Mouse (Mus musculus) lung, adult 2 months (tissue): ENCODE measurements at regions not wholly inside any gene's neighbourhood (a gene's known extent, or its start where the extent isn't known, plus 50 kb on each side); places are given as distances from the start of the nearest gene placed in this dataset.

Source experiments
- DNase-seq: peaks from one replicate; pipeline ENCODE4 v3.0.0; 2022
- H3K4me1 ChIP-seq: fragments of 200-500 bp; 2 replicates; pipeline ENCODE4 v1.6.1; 2011; ENCODE audit warnings: low read length; ENCODE audit not compliant: control insufficient read depth, insufficient read depth
- H3K4me3 ChIP-seq: fragments of 200-500 bp; replicated peaks from 2 replicates; pipeline ENCODE3; 2011; ENCODE audit warnings: low read depth, mild to moderate bottlenecking, control low read depth, low read length; ENCODE audit errors: extremely low read depth
- CTCF ChIP-seq: fragments of 200-500 bp; IDR thresholded peaks from 2 replicates; pipeline ENCODE4 v1.5.1; 2011; ENCODE audit warnings: mild to moderate bottlenecking, low read length, control low read depth; ENCODE audit not compliant: insufficient read depth
- POLR2A ChIP-seq: fragments of 200-500 bp; IDR thresholded peaks from 2 replicates; pipeline ENCODE4 v1.6.1; 2011; ENCODE audit warnings: low read depth, mild to moderate bottlenecking, control low read depth, low read length, borderline replicate concordance; ENCODE audit errors: extremely low read depth
- WGBS: fragments of 180-500 bp; shearing (Covaris S2); methylation state at CpG from one replicate; pipeline ENCODE4 v1.1.7; 2018; 5-methylcytosine and 5-hydroxymethylcytosine counted together

DNA sequence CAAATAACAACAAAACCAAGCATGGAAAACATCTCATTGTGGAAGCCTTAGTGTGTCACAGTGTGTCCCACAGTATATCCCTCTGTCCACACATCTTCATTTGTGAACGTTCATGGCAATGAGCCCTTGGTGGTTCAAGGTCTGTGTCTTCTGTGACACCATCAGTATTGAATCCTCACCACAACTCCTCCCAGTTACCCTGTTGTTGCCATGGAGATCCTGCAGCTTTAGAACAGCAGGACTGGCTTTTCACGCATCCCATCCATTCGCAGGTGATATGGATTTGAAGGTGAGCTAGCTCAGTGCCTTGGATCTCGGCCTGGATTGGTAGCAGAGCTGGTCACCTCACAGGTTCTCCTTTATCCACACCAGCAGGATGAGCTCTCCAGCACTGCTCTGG is 390.2 kb downstream of the Fat4 start:
- Histone ChIP-seq H3K4me1 (no peaks in the 10 kb centered on the region), H3K4me3 (no peak overlapping the region)
- no peak for TF ChIP-seq CTCF
- no peak for TF ChIP-seq POLR2A
- 86% methylated on average over 4 of the region's 4 CpGs for WGBS
- no peak for DNase-seq

- 77% methylated on average over 6 of the region's 6 CpGs for WGBS
- DNase-seq: no peak
- TF ChIP-seq POLR2A: no peak
- no peak for TF ChIP-seq CTCF
- H3K4me3 ChIP-seq: no peak overlapping the region
- no peaks in the 10 kb centered on the region for H3K4me1 ChIP-seq
Measured at GRCm38 (mm10) chr3:39277310-39277709, 390.6 kb downstream of the Fat4 start.

DNA sequence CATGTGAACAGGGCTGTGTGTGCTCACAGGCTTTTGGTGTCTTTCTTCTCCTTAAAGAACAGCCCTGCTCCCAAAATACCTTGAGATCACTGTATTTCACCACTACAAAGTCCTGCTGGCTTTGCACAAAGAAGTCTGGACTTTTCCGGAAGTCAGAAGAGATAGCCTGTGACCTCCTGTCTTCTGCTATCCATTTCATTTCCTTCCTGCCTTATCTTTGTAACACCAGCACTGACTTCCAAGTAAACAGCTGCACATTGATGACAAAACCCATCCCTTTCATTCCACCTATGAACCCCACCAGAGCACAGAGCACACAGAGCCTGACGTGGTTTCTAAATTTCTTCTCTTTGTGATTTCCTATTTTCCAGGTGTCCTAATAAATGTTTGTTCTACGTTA is 408.5 kb downstream of the Fat4 start:
- Histone ChIP-seq H3K4me1 (no peaks in the 10 kb centered on the region; the same call in 1 of the 2 replicates), H3K4me3 (no peak overlapping the region)
- DNase-seq: no peak
- WGBS: 45% methylated on average over 3 of the region's 3 CpGs
- TF ChIP-seq CTCF (no peak), POLR2A (no peak)

DNA sequence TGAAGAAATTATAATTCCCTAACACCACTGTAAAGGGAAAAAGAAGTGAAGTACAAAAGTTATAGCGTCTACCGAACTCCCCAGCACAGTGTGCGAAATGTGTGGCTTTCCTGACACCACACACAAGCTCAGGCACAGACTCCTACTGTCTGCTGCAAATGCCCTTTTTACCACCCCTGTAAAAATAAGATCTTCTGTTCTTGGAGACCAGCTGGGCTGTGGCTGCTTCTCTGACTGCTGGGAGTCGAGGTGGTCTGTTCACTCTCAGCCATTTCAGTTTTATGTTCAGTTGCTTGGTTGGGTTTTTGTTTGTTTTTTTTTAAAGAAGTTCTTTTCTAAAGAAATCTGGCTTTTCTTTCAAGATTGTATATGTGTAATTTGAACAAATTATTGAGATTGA is 409.5 kb downstream of the Fat4 start:
- Histone ChIP-seq H3K4me1 (no peaks in the 10 kb centered on the region; the same call in 1 of the 2 replicates), H3K4me3 (no peak overlapping the region)
- no peak for DNase-seq
- 84% methylated on average over 4 of the region's 4 CpGs for WGBS
- TF ChIP-seq CTCF: no peak
- no peak for TF ChIP-seq POLR2A

- TF ChIP-seq CTCF: no peak
- TF ChIP-seq POLR2A: no peak
- 86% methylated on average over 1 of the region's 1 CpGs for WGBS
- no peak for DNase-seq
- no peaks in the 10 kb centered on the region for H3K4me1 ChIP-seq
- no peak overlapping the region for H3K4me3 ChIP-seq
Measured at GRCm38 (mm10) chr3:39309487-39309886, 422.7 kb downstream of the Fat4 start.

DNA sequence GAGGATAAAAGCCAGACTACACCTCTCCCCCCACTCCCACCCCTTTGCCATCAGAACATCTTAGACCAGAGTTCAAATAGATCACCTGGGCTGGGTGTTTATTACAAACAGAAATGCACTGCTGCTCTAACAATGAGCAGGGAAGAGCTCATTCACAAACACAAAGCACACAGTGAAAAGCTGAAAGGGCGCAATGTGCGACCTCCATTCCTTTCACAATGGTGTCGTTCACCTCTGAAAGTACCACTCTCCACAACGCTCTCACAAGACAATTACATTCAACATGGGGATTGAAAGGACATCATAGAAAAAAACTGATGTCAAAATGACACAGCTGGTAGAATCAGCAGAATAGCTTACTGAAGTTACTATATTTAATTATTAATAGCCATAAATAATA is 426.8 kb downstream of the Fat4 start:
- 80% methylated on average over 4 of the region's 4 CpGs for WGBS
- no peak overlapping the region for H3K4me3 ChIP-seq
- TF ChIP-seq POLR2A: no peak
- TF ChIP-seq CTCF: no peak

GRCm38 (mm10) chr3:39320851-39321250 is 434.1 kb downstream of the Fat4 start:
- Histone ChIP-seq H3K4me3 (no peak overlapping the region), H3K4me1 (no peaks in the 10 kb centered on the region)
- TF ChIP-seq CTCF (no peak), POLR2A (no peak)
- 75% methylated on average over 7 of the region's 7 CpGs for WGBS
- no peak for DNase-seq

More for the DNA sequence above, 426.8 kb downstream of the Fat4 start:
- no peaks in the 10 kb centered on the region for H3K4me1 ChIP-seq
- DNase-seq: no peak

DNA sequence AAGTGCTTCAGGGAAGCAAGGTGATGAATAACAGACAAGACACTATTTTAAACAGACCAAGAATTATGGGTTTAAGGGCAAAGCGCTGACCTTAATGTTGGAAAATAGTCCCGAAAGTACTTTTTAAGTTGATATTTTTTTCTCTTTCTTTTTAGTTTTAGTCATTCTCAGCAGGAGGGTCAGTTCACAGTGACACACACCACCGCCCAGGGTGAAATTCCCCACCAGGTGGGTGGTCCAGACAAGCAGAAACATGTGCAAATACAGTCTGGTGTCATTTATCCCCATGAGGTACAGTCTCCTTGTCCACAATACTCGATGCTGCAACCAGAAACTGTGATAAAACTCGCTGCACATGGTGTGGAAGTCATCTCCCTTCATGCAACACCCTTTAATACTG is 435.5 kb downstream of the Fat4 start:
- TF ChIP-seq POLR2A: no peak
- TF ChIP-seq CTCF: no peak
- Histone ChIP-seq H3K4me3 (no peak overlapping the region), H3K4me1 (no peaks in the 10 kb centered on the region)
- no peak for DNase-seq
- WGBS: 72% methylated on average over 5 of the region's 5 CpGs

DNA sequence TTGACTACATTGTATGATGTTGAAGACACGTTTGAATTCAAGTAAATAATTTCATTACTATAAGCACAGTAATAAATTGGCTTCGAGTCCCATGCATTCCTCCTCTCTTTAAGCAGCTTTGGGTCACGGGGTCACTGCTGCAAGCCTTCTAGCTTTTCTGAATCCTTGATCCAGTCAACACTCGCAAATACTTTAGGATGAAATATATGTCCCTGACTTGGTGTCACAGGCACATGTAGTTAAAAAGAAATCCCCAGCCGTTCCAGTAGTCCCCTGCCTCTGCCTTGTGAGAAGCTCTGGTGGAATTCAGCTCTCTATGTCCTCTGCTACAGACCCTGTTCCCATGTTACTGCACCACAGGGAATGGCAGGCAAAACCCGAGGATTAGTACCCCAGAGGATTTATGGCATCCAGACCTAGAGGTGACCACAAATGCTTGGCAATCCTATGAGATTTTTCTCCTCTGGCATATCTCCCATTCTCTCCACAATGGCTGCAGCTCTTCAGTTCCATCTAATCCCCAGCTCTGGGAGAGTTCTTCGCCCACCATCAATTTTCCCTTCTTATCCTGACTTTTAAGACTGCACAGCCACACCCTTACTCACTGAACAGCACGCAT is 449.0 kb downstream of the Fat4 start:
- Histone ChIP-seq H3K4me1 (no peaks in the 10 kb centered on the region), H3K4me3 (no peak overlapping the region)
- WGBS: 60% methylated on average over 8 of the region's 8 CpGs
- TF ChIP-seq CTCF (no peak), POLR2A (no peak)
- no peak for DNase-seq

- TF ChIP-seq POLR2A (no peak), CTCF (no peak)
- Histone ChIP-seq H3K4me3 (no peak overlapping the region), H3K4me1 (no peaks in the 10 kb centered on the region)
- no peak for DNase-seq
- WGBS: 75% methylated on average over 3 of the region's 3 CpGs
Measured at GRCm38 (mm10) chr3:39341161-39341687, 454.5 kb downstream of the Fat4 start.

GRCm38 (mm10) chr3:39344078-39344477 is 457.3 kb downstream of the Fat4 start:
- no peak for DNase-seq
- TF ChIP-seq CTCF (no peak), POLR2A (no peak)
- whole genome bisulfite sequencing: 77% methylated on average over 3 of the region's 3 CpGs

More at GRCm38 (mm10) chr3:39344078-39344477, 457.3 kb downstream of the Fat4 start:
- Histone ChIP-seq H3K4me1 (no peaks in the 10 kb centered on the region), H3K4me3 (no peak overlapping the region)
